Mouse (Mus musculus) liver, adult 2 months (tissue): Measurements from ENCODE around the gene Chchd3.

Experiments used
- CTCF ChIP-seq: fragments of 200-500 bp; IDR thresholded peaks from 2 replicates; pipeline ENCODE4 v1.5.1; 2011; ENCODE audit warnings: low read depth, low read length, control low read depth
- POLR2A ChIP-seq: fragments of 200-500 bp; IDR thresholded peaks from 2 replicates; pipeline ENCODE4 v1.6.1; 2011; ENCODE audit warnings: low read length, control low read depth; ENCODE audit not compliant: insufficient read depth; ENCODE audit errors: extremely low read depth

- TF ChIP-seq CTCF (no peak), POLR2A (no peak)
Observed at GRCm38 (mm10) chr6:32922391-32922790, 137.7 kb downstream of the Chchd3 start.
